Mouse (Mus musculus) hindbrain, embryonic 14.5 days (tissue): ENCODE results near the gene Brsk1. TPM values are rescaled to one million over a fixed set of nuclear protein-coding genes. Genes with fewer than 3 reads are reported as not detected.

Experiments used
- ATAC-seq: fragments of 200-750 bp; cut with Nextera tagmentation; 2 replicates; pipeline ENCODE4 v1.8.0; 2017; ENCODE audit warnings: moderate number of reproducible peaks, mild to moderate bottlenecking, moderate TSS enrichment, moderate library complexity; ENCODE audit not compliant: low FRiP score
- DNase-seq: peaks from one replicate; pipeline ENCODE4 v3.0.0-alpha.2; 2015; ENCODE audit warnings: low spot score
- H3K27ac ChIP-seq: fragments of 300-500 bp; sonication (generic); 2 replicates; pipeline ENCODE4 v1.5.1; 2014; ENCODE audit warnings: mild to moderate bottlenecking, moderate library complexity
- H3K27me3 ChIP-seq: fragments of 300-500 bp; sonication (generic); 2 replicates; pipeline ENCODE4 v1.6.1; 2014; ENCODE audit warnings: mild to moderate bottlenecking, low read length, mixed read lengths; ENCODE audit not compliant: control insufficient read depth, insufficient read depth
- H3K36me3 ChIP-seq: fragments of 300-500 bp; sonication (generic); replicated peaks from 2 replicates; pipeline ENCODE4 v1.6.1; 2014; ENCODE audit not compliant: control insufficient read depth, insufficient read depth
- H3K4me1 ChIP-seq: fragments of 300-500 bp; sonication (generic); replicated peaks from 2 replicates; pipeline ENCODE4 v1.6.1; 2014; ENCODE audit warnings: antibody characterized with exemption, low read length, mixed read lengths; ENCODE audit not compliant: control insufficient read depth, insufficient read depth
- H3K4me2 ChIP-seq: fragments of 300-500 bp; sonication (generic); replicated peaks from 2 replicates; pipeline ENCODE4 v1.6.1; 2014; ENCODE audit warnings: mild to moderate bottlenecking, moderate library complexity
- H3K4me3 ChIP-seq: fragments of 300-500 bp; sonication (generic); replicated peaks from 2 replicates; pipeline ENCODE4 v1.5.1; 2014; ENCODE audit warnings: mild to moderate bottlenecking, low read length
- H3K9ac ChIP-seq: fragments of 300-500 bp; sonication (generic); 2 replicates; pipeline ENCODE4 v1.6.1; 2014
- H3K9me3 ChIP-seq: fragments of 300-500 bp; sonication (generic); 2 replicates; pipeline ENCODE4 v1.6.1; 2016; ENCODE audit warnings: low read length; ENCODE audit not compliant: control insufficient read depth
- WGBS: fragments of 180-500 bp; shearing (Covaris S2); extraction: QIAGEN DNeasy Blood & Tissue Kit; methylation state at CpG from one replicate; pipeline ENCODE4 v1.1.7; 2014; 5-methylcytosine and 5-hydroxymethylcytosine counted together
- polyA plus RNA-seq: library from polyadenylated mRNA; unstranded; fragments of >200 nt; fragmentation: Nextera tagmentation; extraction: Ambion mirVana; gene quantifications from 2 replicates; pipeline ENCODE4 v1.2.1, GENCODE M21; 2014

The Brsk1 gene
- polyA plus RNA-seq, 1 experiment from 2014 or later: 10.3 TPM

- Histone ChIP-seq H3K4me2 (no peak overlapping the region), H3K27ac (no peak overlapping the region), H3K9me3 (no peaks in the 10 kb centered on the region), H3K27me3 (no peaks in the 10 kb centered on the region), H3K4me1 (peaks cover 29% of the 10 kb centered on the region), H3K9ac (0 out of 2 replicates have a peak overlapping the region, but pooled peaks have one; percentile 1), H3K36me3 (peaks cover 14% of the 10 kb centered on the region), H3K4me3 (no peak overlapping the region)
- DNase-seq (no peak), ATAC-seq (no peak)
- WGBS: 84% methylated on average over 7 of the region's 7 CpGs
These were observed 36.6 kb upstream of the Brsk1 start for GRCm38 (mm10) chr7:4653780-4654179.

- Histone ChIP-seq H3K27me3 (no peaks in the 10 kb centered on the region), H3K4me1 (peaks cover 29% of the 10 kb centered on the region), H3K36me3 (peaks cover 14% of the 10 kb centered on the region), H3K4me2 (no peak overlapping the region), H3K9me3 (no peaks in the 10 kb centered on the region), H3K4me3 (no peak overlapping the region), H3K9ac (0 out of 2 replicates have a peak overlapping the region, but pooled peaks have one; percentile 1), H3K27ac (no peak overlapping the region)
- DNase-seq (no peak), ATAC-seq (no peak)
- WGBS: 82% methylated on average over 2 of the region's 2 CpGs
These were observed 36.2 kb upstream of the Brsk1 start for GRCm38 (mm10) chr7:4654221-4654620.

DNA sequence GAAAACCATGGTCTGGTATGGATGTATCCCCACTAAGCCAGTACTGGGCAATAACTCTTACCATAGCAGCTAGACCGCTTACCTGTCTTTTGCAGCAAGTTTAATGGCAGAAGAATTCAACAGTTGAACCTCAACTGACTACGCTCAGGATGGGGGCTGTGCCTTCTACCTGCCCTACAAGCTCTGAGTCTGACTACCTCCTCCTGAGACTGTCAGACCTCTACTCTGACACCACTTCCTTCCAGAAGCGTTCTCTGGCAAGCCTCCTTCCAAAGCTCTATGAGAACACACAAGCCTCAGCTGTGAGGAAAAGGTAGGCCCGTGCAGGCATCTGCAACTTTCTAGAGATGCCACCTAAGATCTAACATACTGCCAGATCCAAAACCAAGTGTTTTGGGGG, 35.0 kb upstream of the Brsk1 start:
- H3K36me3 ChIP-seq: peaks cover 14% of the 10 kb centered on the region
- H3K27ac ChIP-seq: no peak overlapping the region
- ATAC-seq (no peak), DNase-seq (no peak)
- no peaks in the 10 kb centered on the region for H3K27me3 ChIP-seq
- no peaks in the 10 kb centered on the region for H3K9me3 ChIP-seq
- H3K4me2 ChIP-seq: no peak overlapping the region
- H3K4me1 ChIP-seq: peaks cover 39% of the 10 kb centered on the region
- H3K9ac ChIP-seq: no peak overlapping the region
- no peak overlapping the region for H3K4me3 ChIP-seq
- 93% methylated on average over 4 of the region's 4 CpGs for WGBS

GRCm38 (mm10) chr7:4655916-4656315, 34.5 kb upstream of the Brsk1 start:
- ATAC-seq (no peak), DNase-seq (no peak)
- Histone ChIP-seq H3K4me1 (peaks cover 43% of the 10 kb centered on the region), H3K9me3 (no peaks in the 10 kb centered on the region), H3K27me3 (no peaks in the 10 kb centered on the region), H3K4me3 (no peak overlapping the region), H3K27ac (no peak overlapping the region), H3K4me2 (no peak overlapping the region), H3K36me3 (peaks cover 14% of the 10 kb centered on the region), H3K9ac (0 out of 2 replicates have a peak overlapping the region, but pooled peaks have one; percentile 88)
- 91% methylated on average over 1 of the region's 1 CpGs for WGBS

- Histone ChIP-seq H3K4me3 (peak overlapping the region; percentile 76; the same call in 1 of the 2 replicates), H3K4me1 (peaks cover 43% of the 10 kb centered on the region), H3K9me3 (no peaks in the 10 kb centered on the region), H3K27ac (no peak overlapping the region), H3K4me2 (peak overlapping the region; percentile 92), H3K27me3 (no peaks in the 10 kb centered on the region), H3K36me3 (peaks cover 16% of the 10 kb centered on the region), H3K9ac (peak overlapping the region; percentile 88; the same call in 1 of the 2 replicates)
- DNase-seq (no peak), ATAC-seq (no peak)
- 76% methylated on average over 1 of the region's 1 CpGs for WGBS
These were observed 33.6 kb upstream of the Brsk1 start for GRCm38 (mm10) chr7:4656818-4657217.

DNA sequence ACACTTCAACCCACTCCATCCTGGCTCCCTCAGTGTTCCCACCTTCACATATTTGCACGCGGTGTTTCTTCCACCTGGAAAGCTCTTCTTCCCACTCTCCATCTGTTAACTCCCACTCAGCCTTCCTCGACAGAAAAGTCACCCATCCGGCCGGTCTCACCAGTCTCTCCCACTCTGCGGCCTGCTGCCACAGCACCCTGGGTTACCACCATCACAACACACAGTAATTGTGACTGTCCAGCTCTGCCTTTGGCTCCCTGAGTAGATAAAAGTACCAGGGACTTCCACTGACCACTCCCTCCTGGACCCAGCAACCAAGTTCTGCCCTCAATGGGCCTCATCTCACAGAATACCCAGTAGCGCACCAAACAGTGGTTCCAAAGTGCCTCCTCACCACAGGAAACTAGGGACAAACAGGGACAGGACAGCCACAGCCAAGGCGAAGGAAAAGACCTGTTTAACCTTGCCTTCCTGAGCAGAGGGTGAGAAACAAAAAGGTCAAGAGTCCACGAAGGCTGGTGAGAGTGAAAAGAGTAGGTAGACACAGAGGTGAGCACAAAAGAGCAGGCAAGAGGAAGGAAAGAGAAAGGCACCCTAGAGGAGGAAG, 32.8 kb upstream of the Brsk1 start:
- Histone ChIP-seq H3K36me3 (peaks cover 18% of the 10 kb centered on the region), H3K9ac (peak overlapping the region; percentile 88), H3K27me3 (no peaks in the 10 kb centered on the region), H3K4me1 (peaks cover 43% of the 10 kb centered on the region), H3K4me3 (peak overlapping the region; percentile 76), H3K4me2 (peak overlapping the region; percentile 92), H3K27ac (no peak overlapping the region), H3K9me3 (no peaks in the 10 kb centered on the region)
- no peak for ATAC-seq
- DNase-seq: no peak
- 48% methylated on average over 9 of the region's 9 CpGs for WGBS

- Histone ChIP-seq H3K4me2 (peak overlapping the region; percentile 92), H3K4me3 (peak overlapping the region; percentile 76), H3K9me3 (no peaks in the 10 kb centered on the region), H3K36me3 (peaks cover 13% of the 10 kb centered on the region), H3K9ac (peak overlapping the region; percentile 88), H3K27ac (peak overlapping the region; percentile 95), H3K27me3 (no peaks in the 10 kb centered on the region), H3K4me1 (peaks cover 43% of the 10 kb centered on the region)
- peak; percentile 50 for DNase-seq
- under 1% methylated on average over 65 of the region's 78 CpGs for WGBS
- peak; percentile 71 for ATAC-seq
These were observed 32.1 kb upstream of the Brsk1 start for GRCm38 (mm10) chr7:4658128-4658907.

DNA sequence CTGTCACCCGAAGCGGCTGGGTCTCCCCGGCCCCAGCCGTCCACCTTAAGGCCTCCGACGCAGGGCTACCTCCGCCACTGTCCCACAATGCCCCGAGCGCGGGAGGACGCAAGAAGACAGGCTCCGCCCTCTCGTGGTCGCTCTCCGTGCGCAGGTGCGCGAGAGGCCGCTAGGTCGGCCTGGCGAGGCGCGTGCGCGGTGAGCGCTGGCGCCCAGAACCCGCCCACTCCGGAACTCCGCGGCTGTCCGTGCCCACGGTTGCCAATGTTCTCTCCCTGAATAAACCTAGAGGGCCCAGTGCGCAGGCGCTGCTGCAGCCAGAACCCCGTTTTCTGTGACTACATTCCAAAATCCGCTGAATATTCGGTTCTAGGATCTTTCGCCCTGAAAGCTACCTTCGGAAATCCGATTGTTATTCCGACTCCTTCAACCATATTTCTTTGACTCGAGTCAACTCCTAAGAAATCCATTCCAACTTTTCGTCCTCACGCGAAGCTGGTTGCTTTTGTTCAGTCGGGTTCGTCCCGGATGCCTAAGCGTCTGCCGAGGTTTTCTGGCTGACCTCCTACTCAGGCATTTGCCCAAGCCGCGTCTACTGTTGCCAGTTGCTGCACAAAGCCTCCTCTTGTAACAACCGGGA, 31.4 kb upstream of the Brsk1 start, which contains the start of gene Ppp6r1:
Gene Ppp6r1, minus strand, starts transcription at position 108 of the 640 bp plus-strand sequence.
- ATAC-seq (peak; percentile 97), DNase-seq (peak; percentile 97)
- H3K4me2 ChIP-seq: peak within 1 kb of the TSS; percentile 92
- peak within 1 kb of the TSS; percentile 88 for H3K9ac ChIP-seq
- under 1% methylated on average over 54 of the region's 54 CpGs for WGBS
- no peaks in the 10 kb centered on the region for H3K27me3 ChIP-seq
- peaks cover 40% of the 10 kb centered on the region for H3K4me1 ChIP-seq
- H3K36me3 ChIP-seq: peaks cover 17% of the 10 kb centered on the region
- H3K27ac ChIP-seq: peak within 1 kb of the TSS; percentile 95
- H3K9me3 ChIP-seq: no peaks in the 10 kb centered on the region
- peak within 1 kb of the TSS; percentile 76 for H3K4me3 ChIP-seq

GRCm38 (mm10) chr7:4659911-4660443, 30.4 kb upstream of the Brsk1 start:
- no peaks in the 10 kb centered on the region for H3K27me3 ChIP-seq
- H3K27ac ChIP-seq: peak overlapping the region; percentile 95
- peak overlapping the region; percentile 92 for H3K4me2 ChIP-seq
- H3K36me3 ChIP-seq: peaks cover 23% of the 10 kb centered on the region
- no peaks in the 10 kb centered on the region for H3K9me3 ChIP-seq
- no peak for ATAC-seq
- peaks cover 40% of the 10 kb centered on the region for H3K4me1 ChIP-seq
- no peak for DNase-seq
- peak overlapping the region; percentile 77 for H3K9ac ChIP-seq
- peak overlapping the region; percentile 76 for H3K4me3 ChIP-seq
- 53% methylated on average over 3 of the region's 3 CpGs for WGBS
